Mouse (Mus musculus) mesoderm, embryonic 11.5 days (tissue): ENCODE measurements around the gene Lhcgr.

Experiments
- DNase-seq: peaks from one replicate; pipeline ENCODE4 v3.0.0-alpha.2; 2012; ENCODE audit warnings: low read depth, low spot score

Gene Lhcgr

DNA sequence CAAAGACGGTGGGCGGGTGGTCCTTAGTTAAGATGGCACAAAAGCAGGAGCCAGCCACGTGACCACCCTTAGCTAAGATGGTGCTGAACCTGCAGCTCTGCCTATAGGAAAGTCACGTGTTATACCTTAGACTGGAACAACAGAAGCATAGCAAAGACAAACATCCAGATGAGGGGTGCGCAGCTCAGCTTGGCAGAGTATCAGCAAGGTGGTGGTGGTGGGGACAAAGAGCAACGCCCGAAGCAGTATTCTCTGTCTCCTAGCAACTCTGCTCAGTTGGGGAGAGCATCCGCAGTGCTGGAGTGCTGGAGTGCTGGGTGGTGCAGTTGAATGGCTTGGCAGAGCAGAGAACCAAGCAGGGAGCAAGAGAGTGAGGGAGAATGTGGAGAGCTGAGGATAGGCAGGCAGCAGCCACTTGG lies 85.5 kb downstream of the Lhcgr start:
- no peak for DNase-seq

GRCm38 (mm10) chr17:88703112-88703511 lies 88.7 kb downstream of the Lhcgr start:
- DNase-seq, result no peak

GRCm38 (mm10) chr17:88702345-88702744 lies 89.4 kb downstream of the Lhcgr start:
- DNase-seq, result no peak

DNA sequence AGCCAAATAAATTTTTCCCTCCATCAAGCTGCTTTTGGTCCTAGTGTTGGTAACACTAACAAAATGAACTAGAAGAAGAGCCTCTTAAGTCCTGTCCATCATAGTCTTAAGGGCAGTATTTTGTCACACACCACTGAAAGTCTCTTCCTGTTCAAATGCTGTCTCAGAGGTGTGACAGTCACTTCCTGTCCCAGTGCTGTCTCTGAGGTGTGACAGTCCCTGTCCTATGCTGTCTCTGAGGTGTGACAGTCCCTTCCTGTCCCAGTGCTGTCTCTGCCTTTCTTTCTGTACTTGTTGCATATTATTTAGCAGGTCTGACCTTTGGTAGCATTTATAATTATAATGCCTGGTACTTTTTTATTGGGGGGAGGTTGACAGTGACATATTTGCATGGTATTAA lies 90.9 kb downstream of the Lhcgr start:
- DNase-seq, result no peak

- DNase-seq, result no peak
Measured at GRCm38 (mm10) chr17:88696656-88697333, 95.0 kb downstream of the Lhcgr start.

- no peak for DNase-seq
Measured at GRCm38 (mm10) chr17:88688226-88688625, 103.6 kb downstream of the Lhcgr start.

GRCm38 (mm10) chr17:88675310-88676309 lies 116.2 kb downstream of the Lhcgr start:
- no peak for DNase-seq

GRCm38 (mm10) chr17:88670800-88671199 lies 121.0 kb downstream of the Lhcgr start:
- no peak for DNase-seq

DNA sequence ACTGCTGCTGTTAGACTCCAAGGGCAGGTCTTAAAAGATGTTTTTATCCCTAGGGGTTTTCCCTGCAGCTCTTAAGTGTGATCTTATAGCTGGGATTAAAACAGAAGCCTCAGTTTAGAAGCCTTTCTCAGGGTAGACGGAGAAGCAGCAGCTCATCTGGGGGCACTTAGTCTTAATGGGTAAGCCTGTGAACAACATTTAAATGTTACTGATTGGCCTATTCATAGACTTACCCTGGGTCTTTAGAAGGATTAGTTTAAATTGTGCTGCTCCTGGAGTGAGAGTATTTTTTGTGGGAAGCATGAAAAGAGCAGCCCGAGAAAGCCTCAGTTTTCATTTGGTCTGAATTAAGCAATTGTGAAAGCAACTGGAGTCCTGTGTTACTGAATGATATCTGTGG lies 121.9 kb downstream of the Lhcgr start:
- DNase-seq, result no peak

DNA sequence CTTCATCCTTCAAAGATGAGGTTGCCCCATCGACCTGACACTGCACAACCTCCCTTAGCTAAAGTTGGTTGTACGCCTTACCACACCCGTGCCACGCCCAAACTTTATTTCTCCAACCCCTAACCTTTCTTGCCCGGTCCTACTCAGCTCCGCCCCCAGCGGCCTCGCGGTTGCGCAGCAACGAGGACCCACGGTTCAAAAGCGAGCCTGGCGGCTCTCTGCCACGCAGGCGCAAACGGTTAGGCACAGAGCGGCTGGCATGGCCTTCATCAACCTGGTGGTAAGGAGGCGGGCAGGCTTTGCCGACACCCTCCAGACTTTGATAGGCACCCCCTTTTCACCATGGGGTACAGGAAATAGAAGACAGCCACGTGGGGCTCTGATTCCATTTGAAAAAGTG lies 123.3 kb downstream of the Lhcgr start, which contains the start of gene Gtf2a1l:
Gene Gtf2a1l, plus strand, starts transcription at position 209 of the 400 bp plus-strand sequence.
- DNase-seq, result peak; percentile 49
